Mouse (Mus musculus) spleen, adult 2 months (tissue): ENCODE results near the gene Ica1.

Experiments used
- CTCF ChIP-seq: fragments of 200-500 bp; IDR thresholded peaks from 2 replicates; pipeline ENCODE4 v1.5.1; 2011; ENCODE audit warnings: mild to moderate bottlenecking, inconsistent platforms; ENCODE audit not compliant: insufficient read depth, insufficient read length, insufficient replicate concordance; ENCODE audit errors: extremely low read depth
- POLR2A ChIP-seq: fragments of 200-500 bp; IDR thresholded peaks from 2 replicates; pipeline ENCODE4 v1.6.1; 2011; ENCODE audit warnings: low read depth, low read length, inconsistent platforms

DNA sequence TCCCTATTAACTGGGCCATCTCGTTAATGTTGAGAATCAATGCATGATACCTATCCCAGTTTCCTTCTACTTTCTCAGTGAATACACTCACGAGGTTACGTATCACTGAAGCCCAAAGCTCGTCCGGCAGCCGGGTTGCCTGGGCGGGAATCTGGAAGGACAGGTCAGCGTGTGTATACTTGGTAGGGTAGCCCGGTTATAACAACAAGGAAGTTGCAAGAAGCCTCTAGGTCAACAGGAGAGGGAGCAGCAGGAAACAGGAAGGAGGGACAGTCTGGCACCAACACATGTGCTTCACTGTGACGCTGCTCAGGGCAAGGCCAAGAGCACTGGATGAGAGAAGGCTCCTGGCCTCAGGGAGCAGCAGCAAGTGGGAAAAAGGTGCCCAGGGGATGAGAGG lies 7.9 kb downstream of the Ica1 start:
- TF ChIP-seq POLR2A (no peak), CTCF (no peak)
